Mouse (Mus musculus) WW6 (cell line): ENCODE data around the gene Helz.

Source experiments
- DNase-seq: peaks from one replicate; pipeline ENCODE4 v3.0.0-alpha.2; 2013; ENCODE audit warnings: low read depth, low spot score

Helz gene

GRCm38 (mm10) chr11:107615696-107616095 lies 68.0 kb downstream of the Helz start:
- DNase-seq, result no peak

DNA sequence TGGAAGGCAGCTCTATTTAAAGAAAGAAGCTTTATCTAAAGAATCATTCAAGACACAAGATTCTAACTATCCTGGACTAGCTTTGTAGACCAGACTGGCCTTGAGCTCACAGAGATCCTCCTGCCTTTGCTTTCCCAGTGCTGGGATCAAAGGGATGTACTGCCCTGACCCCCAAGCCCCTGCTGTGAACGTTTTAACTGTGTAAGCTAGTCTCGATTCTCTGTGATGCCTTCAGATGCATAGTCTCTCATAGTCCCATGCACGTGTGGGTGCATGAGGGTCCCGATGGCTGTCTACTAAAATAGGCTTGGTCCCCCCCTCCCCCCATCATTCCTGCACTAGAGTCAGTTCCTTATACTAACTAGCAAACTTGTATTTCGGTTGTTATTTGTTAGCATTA lies 70.2 kb downstream of the Helz start:
- DNase-seq, result no peak

- DNase-seq, result no peak
Observed at GRCm38 (mm10) chr11:107624661-107625060, 76.9 kb downstream of the Helz start.

DNA sequence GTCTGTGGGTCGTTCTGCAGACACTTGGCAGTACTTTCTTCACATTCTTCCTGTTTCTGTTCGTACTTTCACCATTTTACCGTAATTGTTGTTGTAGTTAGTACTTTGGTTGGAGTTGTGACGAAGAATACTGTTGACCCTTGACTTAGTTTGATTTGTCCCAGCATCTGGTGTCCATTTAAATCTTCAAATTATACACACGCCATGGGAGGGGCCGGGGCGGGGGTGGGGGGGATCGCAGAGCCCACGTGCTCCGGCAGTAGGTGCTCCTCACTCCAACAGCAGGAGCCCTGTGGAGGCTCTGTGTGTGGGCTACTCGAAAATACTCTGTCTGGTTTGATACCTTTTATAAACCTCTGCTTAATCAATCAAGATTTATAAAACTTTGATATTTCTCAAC lies 78.0 kb downstream of the Helz start:
- no peak for DNase-seq

- no peak for DNase-seq
Observed at GRCm38 (mm10) chr11:107629504-107629903, 81.8 kb downstream of the Helz start.

DNA sequence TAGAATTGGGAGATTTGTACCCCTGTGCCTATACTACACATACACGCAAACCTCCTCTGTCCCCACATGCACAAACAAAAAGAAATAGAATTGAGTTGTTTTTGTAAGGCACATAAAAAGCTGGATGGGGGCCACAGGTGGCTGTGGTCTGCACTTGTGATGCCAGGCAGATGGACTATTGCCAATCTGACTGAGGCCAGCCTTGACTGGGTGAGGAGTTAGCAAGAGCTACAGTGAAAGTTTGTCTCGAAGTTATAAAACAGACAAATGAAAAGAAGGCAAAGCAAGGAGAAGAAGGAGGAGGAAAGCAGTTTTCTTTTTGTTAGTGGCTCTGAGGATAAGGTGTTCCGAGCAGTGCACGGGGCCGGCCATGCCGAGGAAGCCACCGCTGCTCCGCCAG lies 82.2 kb downstream of the Helz start:
- no peak for DNase-seq

- no peak for DNase-seq
Observed at GRCm38 (mm10) chr11:107631124-107631523, 83.4 kb downstream of the Helz start.

- no peak for DNase-seq
Observed at GRCm38 (mm10) chr11:107633563-107634146, 85.9 kb downstream of the Helz start.

GRCm38 (mm10) chr11:107638137-107638536 lies 90.4 kb downstream of the Helz start:
- no peak for DNase-seq

DNA sequence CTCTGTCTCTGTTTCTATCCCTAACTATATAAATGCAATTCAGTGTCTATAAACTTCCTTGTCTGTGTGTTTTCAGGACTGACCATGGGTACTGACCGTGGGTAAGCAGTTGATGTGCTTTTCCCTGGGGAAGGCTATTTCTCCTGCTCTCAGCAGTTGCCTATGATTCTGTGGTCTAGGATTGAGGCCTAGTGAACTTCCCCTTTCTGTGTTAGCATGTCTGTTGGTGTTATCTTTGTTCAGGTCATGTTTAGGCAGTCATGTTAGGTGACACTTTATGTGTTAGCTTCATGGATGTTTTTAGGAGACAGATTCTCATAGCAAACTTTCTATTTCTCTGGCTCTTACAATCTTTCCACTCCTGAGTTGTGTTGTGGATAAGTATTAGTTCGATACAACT lies 91.9 kb downstream of the Helz start:
- DNase-seq, result no peak

GRCm38 (mm10) chr11:107644461-107644860 lies 96.7 kb downstream of the Helz start:
- DNase-seq, result no peak

GRCm38 (mm10) chr11:107647330-107647729 lies 99.6 kb downstream of the Helz start:
- no peak for DNase-seq

GRCm38 (mm10) chr11:107648668-107649067 lies 100.9 kb downstream of the Helz start:
- no peak for DNase-seq

DNA sequence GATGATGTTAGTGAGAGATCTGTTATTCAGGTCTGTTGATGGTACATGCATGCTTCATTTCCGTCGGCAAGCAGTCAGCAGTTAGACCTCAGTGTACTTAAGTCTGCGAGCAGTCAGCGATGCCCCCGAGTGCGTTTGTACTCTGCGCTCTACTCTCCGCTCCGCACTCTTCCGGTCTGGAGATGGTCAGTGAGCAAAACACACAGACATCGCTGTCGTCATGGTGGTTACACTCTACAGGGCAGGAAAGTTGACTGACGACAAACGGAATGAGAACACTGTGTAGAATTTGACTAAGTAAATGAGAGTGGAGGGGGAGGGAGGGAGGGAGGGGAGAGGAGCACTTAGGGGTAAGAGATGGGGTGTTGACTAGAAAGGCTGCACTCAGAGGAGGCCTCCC lies 101.7 kb downstream of the Helz start:
- no peak for DNase-seq

DNA sequence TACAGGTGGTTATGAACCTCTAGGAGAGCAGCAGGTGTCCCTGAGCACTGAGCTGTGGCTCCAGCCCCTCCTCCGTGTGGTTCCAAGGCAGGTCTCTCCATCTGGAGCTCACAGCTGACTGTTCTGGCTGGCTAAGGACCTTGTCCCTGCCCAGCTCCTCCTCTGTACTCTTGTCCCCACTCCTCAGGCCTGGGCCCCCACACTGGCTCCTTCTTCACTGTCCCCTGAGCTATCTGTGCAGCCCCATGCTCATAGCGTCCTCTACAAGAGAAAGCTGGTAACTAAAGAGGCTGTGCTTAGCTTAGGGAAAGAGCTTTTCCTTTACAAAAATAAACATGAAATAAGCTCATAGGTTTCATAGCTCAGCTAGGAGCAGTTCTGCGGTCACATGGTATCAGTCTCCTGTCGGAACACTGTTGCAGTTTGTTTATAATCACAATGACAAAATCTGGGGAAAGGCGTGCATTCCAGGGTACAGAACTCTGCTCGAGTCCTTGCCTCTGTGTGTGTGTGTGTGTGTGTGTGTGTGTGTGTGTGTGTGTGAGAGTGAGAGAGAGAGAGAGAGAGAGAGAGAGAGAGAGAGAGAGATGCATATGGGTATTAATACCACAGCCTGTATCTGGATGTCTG lies 102.8 kb downstream of the Helz start:
- DNase-seq, result no peak

DNA sequence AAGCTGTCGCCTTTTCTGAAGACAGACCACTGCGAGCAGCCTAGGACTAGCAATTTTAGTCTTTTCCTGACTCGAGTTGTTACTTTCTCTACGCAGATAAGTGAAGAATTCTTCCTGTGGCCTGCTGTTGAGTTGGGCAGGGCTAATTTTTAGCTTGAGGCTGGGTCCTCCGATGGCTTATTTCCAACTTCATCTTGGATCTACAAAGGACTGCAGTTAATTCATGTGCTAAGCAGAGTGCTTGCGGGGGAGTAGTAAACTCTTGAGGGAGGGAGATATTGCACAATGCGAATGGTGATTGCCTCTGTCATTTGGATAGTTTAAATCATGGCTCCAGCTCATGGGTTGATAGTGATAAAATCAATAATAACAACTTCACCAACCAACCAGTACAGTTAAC lies 103.7 kb downstream of the Helz start:
- no peak for DNase-seq

GRCm38 (mm10) chr11:107652137-107652536 lies 104.4 kb downstream of the Helz start:
- no peak for DNase-seq

GRCm38 (mm10) chr11:107655538-107655937 lies 107.8 kb downstream of the Helz start:
- no peak for DNase-seq

DNA sequence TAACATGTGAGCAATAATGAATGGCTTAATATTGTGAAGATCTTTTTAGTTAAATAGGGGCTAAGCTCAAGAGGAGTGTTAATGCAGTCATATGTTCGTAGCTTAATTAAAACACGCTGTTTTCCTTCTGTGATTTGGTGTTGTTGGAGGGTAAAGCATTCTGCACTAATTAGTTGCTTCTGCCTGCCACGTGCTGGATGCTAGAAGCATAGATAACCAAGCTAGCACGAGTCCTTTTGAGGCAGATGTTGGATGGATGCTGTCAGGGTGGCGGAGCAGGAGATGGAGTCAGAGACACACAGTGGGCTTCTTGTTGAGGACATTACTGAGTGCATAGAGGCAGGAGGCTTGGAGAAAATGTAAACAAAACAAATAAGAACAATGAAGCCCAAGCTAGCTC lies 109.4 kb downstream of the Helz start:
- no peak for DNase-seq

DNA sequence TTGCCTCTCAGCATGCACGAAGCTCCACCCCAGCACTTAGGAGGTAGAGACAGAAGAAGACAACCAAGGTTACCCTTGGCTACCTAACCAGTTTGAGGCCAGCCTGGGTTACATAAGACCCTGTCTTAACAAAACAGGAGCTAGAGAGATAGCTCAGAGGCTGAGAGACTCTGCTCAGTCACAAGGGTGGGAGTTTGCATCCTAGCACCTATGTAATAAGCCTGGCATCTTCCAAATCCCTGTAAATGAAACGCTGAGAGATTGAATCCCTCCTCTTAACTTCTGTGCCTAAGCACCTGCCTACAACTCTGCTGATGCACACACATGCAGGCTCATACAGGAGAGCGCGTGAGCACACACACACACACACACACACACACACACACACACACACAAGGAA lies 112.7 kb downstream of the Helz start:
- no peak for DNase-seq

DNA sequence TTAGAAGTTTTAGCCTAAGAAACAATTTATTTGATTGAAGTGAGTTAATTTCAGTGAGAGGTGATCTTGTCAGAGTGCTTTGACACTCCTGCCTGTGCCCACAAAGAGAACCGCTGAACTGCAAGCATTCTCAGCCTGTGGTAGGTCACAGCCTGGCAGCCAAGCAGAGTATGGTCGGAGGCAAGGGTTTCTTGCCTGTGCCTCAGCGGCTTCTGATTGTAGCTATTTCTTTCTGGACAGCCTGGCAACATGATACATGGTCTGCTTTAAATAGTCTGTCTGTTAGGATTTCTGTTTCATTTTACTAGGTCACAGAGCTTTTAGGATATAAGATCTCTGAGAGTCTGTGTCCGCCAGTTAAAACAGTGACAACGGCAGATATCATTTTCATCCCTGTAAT lies 114.9 kb downstream of the Helz start:
- DNase-seq, result no peak

DNA sequence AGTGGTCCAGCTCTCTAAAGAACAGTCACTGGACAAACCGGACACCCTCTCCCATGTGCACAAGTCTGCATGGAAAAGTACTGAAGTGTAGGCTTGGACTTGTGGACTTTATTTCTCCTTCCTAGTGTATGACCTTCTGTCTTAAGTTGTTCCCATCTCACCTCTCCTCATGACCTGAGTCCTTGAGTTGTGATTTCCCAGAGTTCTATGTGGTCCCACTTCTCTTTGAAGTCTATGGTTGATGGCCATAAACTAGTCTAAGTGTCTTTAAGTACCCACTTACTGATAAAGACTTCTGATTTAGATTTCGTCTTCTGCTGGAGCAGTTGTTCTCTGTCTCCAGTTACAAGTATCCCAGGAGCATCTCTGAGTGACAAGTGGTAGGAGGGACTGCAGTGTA lies 119.8 kb downstream of the Helz start:
- no peak for DNase-seq

DNA sequence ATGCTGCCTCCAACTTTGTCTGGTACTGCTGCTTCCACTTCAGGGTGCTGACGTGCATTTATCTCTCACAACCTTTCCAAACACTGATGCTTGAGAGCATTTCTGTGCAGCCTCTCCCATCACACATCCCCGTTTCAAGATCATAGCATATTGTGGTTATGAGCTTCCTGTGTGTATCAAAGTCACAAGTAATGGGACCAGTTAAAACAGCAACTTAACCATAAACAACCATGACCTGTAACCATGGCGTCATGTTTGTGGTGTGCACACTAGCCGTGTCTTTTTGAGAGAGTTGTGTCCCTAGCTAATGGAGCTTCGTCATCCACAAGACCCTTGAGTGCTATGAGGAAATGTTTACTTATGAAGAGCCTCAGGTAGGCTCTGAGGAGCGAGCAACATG lies 120.5 kb downstream of the Helz start:
- DNase-seq, result no peak

- DNase-seq, result no peak
Observed at GRCm38 (mm10) chr11:107668977-107669376, 121.2 kb downstream of the Helz start.
